Mouse (Mus musculus) bone marrow, adult 2 months (tissue): ENCODE measurements around the gene Rnf31.

ENCODE experiments used
- CTCF ChIP-seq: fragments of 200-500 bp; IDR thresholded peaks from 2 replicates; pipeline ENCODE4 v1.5.1; 2011; ENCODE audit warnings: low read length, control low read depth; ENCODE audit not compliant: control insufficient read depth, insufficient read depth
- POLR2A ChIP-seq: fragments of 200-500 bp; IDR thresholded peaks from 2 replicates; pipeline ENCODE4 v1.6.1; 2011; ENCODE audit warnings: low read depth, mild to moderate bottlenecking, control low read depth, low read length, borderline replicate concordance; ENCODE audit not compliant: control insufficient read depth

- TF ChIP-seq POLR2A (no peak), CTCF (no peak)
Observed at GRCm38 (mm10) chr14:55641291-55641690, 49.8 kb downstream of the Rnf31 start.
